Mouse (Mus musculus): ENCODE measurements at regions not wholly inside any gene's neighbourhood (a gene's known extent, or its start where the extent isn't known, plus 50 kb on each side); places are given as distances from the start of the nearest gene placed in this dataset.

DNA sequence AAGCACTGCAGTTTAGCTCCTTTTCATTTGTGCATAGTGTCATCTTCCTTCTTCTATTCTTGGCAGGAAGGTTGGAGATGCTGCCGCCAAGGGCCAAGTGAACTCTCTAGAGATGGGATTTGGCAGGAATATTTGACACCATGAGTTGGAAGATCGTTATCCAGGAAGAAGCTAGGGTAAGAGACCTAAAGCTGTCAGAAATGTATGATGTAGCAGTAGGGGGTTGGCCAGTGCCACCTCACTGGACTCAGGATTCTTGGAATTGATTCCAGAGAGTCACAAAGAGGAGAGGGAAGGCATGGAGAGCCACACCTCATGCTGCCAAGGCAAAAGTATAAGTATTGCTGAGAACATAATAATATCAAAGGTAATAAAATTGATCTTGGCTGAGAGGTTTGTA is 2835.8 kb upstream of the Lrrc6 start:
- H3K36me3 ChIP-seq (ENCODE audit: control insufficient read depth, insufficient read depth): no peaks in the 10 kb centered on the region
- WGBS (ENCODE audit: insufficient replicate concordance): 37% methylated on average over 2 of the region's 2 CpGs
- ATAC-seq (ENCODE audit: low read depth): no peak
- H3K27ac ChIP-seq (ENCODE audit: low read length): no peak overlapping the region
- no peak overlapping the region for H3K9ac ChIP-seq (ENCODE audit: low read depth, low read length)
- H3K9me3 ChIP-seq (replicated peaks; ENCODE audit: control insufficient read depth, low read length): no peaks in the 10 kb centered on the region
- no peak overlapping the region for H3K4me3 ChIP-seq (ENCODE audit: low read depth, low read length)
- no peak overlapping the region for H3K4me2 ChIP-seq (ENCODE audit: low read depth, low read length)
- H3K4me1 ChIP-seq (ENCODE audit: control insufficient read depth, low read depth, low read length): no peaks in the 10 kb centered on the region
- H3K27me3 ChIP-seq (ENCODE audit: control insufficient read depth, insufficient read depth, low read depth, low read length): no peaks in the 10 kb centered on the region

DNA sequence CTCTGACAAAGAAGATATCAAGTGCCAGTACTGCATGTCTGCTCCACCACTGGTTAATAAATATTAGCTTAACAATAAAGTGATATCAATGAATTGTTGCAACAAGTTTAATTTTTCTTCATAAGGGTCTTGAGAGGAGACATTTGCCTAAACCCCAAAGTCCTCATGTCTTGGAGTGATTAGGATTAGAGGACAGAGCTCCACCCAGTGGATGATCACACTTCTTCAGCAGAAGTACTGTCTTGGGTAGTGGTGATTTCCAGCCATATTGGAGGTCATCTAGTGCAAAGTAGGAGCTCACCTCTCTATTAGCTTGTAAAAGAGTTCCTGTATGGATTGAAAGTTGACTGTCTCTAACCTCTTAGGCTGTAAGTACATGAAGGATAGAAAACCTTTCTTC is 2825.8 kb upstream of the Lrrc6 start:
- Histone ChIP-seq H3K36me3 (ENCODE audit: control insufficient read depth, insufficient read depth) (no peaks in the 10 kb centered on the region), H3K4me3 (ENCODE audit: low read depth, low read length) (no peak overlapping the region), H3K9me3 (replicated peaks; ENCODE audit: control insufficient read depth, low read length) (no peaks in the 10 kb centered on the region), H3K9ac (ENCODE audit: low read depth, low read length) (no peak overlapping the region), H3K4me1 (ENCODE audit: control insufficient read depth, low read depth, low read length) (no peaks in the 10 kb centered on the region), H3K27me3 (ENCODE audit: control insufficient read depth, insufficient read depth, low read depth, low read length) (no peaks in the 10 kb centered on the region), H3K27ac (ENCODE audit: low read length) (no peak overlapping the region), H3K4me2 (ENCODE audit: low read depth, low read length) (no peak overlapping the region)
- no peak for ATAC-seq (ENCODE audit: low read depth)

DNA sequence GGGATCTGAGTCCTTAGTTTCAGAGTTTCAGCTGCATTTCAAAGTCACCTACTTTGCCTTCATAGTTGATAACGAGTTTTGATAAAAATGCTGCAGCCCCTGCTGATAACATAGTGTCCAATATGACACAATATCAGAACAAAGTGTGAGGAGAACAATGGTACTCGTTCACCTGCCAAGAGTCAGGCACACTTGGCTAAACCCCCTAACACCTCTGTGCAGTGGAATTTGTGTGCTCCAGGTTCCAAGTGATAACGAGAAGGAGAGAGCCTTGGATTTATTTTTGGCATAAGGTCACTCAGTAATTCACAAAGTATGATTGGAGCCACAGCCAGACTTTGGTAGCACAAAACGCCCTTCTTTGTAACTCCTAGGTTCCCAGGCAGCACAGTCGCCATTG is 2802.4 kb upstream of the Lrrc6 start:
- Histone ChIP-seq H3K27ac (ENCODE audit: low read length) (no peak overlapping the region), H3K4me2 (ENCODE audit: low read depth, low read length) (no peak overlapping the region), H3K27me3 (ENCODE audit: control insufficient read depth, insufficient read depth, low read depth, low read length) (no peaks in the 10 kb centered on the region), H3K9me3 (replicated peaks; ENCODE audit: control insufficient read depth, low read length) (no peaks in the 10 kb centered on the region), H3K36me3 (ENCODE audit: control insufficient read depth, insufficient read depth) (no peaks in the 10 kb centered on the region), H3K4me3 (ENCODE audit: low read depth, low read length) (no peak overlapping the region), H3K4me1 (ENCODE audit: control insufficient read depth, low read depth, low read length) (no peaks in the 10 kb centered on the region), H3K9ac (ENCODE audit: low read depth, low read length) (no peak overlapping the region)
- 43% methylated on average over 5 of the region's 5 CpGs for WGBS (ENCODE audit: insufficient replicate concordance)
- no peak for ATAC-seq (ENCODE audit: low read depth)

DNA sequence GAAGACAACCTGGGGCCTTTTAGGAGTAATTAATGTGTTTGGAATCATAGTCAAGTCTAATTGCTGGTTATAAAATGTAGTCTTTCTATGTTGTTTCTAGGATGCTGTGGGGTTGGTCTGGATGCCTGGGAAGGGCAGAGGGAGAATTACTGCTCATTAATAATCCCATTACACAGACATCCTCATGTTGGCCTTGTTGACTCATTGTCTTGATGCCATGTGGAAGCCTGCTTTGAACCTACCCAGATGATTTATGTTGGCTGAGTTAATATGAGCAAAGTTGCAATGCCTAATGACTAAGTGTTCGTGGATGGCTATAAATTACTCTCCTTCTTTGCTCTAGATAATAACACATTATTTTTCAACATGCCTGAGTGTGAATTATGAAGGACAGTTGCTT is 2790.6 kb upstream of the Lrrc6 start:
- Histone ChIP-seq H3K27ac (ENCODE audit: low read length) (no peak overlapping the region), H3K36me3 (ENCODE audit: control insufficient read depth, insufficient read depth) (no peaks in the 10 kb centered on the region), H3K9ac (ENCODE audit: low read depth, low read length) (no peak overlapping the region), H3K4me3 (ENCODE audit: low read depth, low read length) (no peak overlapping the region), H3K27me3 (ENCODE audit: control insufficient read depth, insufficient read depth, low read depth, low read length) (no peaks in the 10 kb centered on the region), H3K4me2 (ENCODE audit: low read depth, low read length) (no peak overlapping the region), H3K9me3 (replicated peaks; ENCODE audit: control insufficient read depth, low read length) (no peaks in the 10 kb centered on the region), H3K4me1 (ENCODE audit: control insufficient read depth, low read depth, low read length) (no peaks in the 10 kb centered on the region)
- WGBS (ENCODE audit: insufficient replicate concordance): 32% methylated on average over 1 of the region's 1 CpGs
- ATAC-seq (ENCODE audit: low read depth): no peak

DNA sequence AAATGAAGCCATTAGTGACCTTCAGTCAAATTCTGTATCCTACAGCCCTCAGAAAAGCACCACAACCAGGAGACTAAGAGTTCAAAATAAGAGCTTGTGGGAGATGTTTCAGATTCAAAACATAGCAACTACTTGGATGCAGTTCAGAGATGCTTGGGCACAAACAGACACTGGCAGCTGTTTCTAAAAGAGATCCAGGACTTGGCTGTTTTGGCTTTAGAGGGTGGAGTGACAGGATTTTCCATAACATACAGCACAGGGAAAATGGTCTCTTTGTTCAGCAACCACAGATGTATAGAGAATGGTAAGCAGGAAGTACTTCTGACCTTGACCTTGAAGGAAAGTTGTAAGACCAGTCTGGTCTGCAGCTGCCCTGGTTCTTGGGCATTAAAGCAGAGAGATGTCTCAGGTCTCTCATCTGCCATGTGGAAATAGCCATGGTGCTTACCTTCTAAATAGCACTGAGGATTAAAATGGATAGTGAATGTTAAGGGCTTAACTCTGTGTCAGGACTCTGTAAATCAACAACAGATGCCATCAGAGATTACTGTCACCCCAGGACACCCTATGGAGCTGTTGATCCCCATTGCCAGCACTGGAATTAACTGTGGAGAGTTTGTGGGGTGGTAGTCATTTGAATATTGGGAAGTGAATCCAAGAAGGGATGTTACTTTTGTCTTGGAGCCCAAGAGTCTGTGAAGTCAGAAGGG is 2775.0 kb upstream of the Lrrc6 start:
- no peak for ATAC-seq (ENCODE audit: low read depth)
- no peak overlapping the region for H3K4me3 ChIP-seq (ENCODE audit: low read depth, low read length)
- no peaks in the 10 kb centered on the region for H3K4me1 ChIP-seq (ENCODE audit: control insufficient read depth, low read depth, low read length)
- H3K36me3 ChIP-seq (ENCODE audit: control insufficient read depth, insufficient read depth): no peaks in the 10 kb centered on the region
- H3K9me3 ChIP-seq (replicated peaks; ENCODE audit: control insufficient read depth, low read length): no peaks in the 10 kb centered on the region
- no peaks in the 10 kb centered on the region for H3K27me3 ChIP-seq (ENCODE audit: control insufficient read depth, insufficient read depth, low read depth, low read length)
- H3K27ac ChIP-seq (ENCODE audit: low read length): no peak overlapping the region
- H3K9ac ChIP-seq (ENCODE audit: low read depth, low read length): no peak overlapping the region
- H3K4me2 ChIP-seq (ENCODE audit: low read depth, low read length): no peak overlapping the region

DNA sequence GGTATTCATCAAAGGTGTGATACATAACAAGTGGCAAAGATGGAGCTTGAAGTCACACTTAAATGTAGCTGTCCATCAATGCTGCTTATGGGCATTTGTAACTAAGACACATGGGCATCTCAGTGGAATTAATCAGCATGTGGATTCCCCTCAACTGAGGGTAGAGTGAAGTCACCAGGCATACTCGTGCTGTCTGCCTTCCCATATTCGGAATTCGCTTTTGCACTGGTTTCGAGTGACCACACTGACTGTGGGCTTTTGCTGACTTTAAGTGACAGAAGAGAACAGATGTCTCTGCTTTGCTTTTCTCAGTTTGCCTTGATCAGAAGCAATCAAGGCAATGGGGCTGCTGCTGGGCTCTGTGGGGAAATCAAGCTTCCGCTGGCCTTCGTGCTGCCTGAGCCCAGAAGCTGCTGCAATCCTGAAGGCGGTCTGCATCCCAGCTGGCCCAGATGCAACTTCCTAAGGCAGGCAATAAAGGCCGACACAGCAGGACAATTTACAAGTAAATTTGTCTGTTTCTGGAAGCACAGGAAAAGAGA is 2773.6 kb upstream of the Lrrc6 start:
- no peak overlapping the region for H3K4me3 ChIP-seq (ENCODE audit: low read depth, low read length)
- no peak overlapping the region for H3K4me2 ChIP-seq (ENCODE audit: low read depth, low read length)
- ATAC-seq (ENCODE audit: low read depth): no peak
- 60% methylated on average over 8 of the region's 8 CpGs for WGBS (ENCODE audit: insufficient replicate concordance)
- no peaks in the 10 kb centered on the region for H3K27me3 ChIP-seq (ENCODE audit: control insufficient read depth, insufficient read depth, low read depth, low read length)
- H3K36me3 ChIP-seq (ENCODE audit: control insufficient read depth, insufficient read depth): no peaks in the 10 kb centered on the region
- H3K4me1 ChIP-seq (ENCODE audit: control insufficient read depth, low read depth, low read length): no peaks in the 10 kb centered on the region
- no peak overlapping the region for H3K9ac ChIP-seq (ENCODE audit: low read depth, low read length)
- H3K27ac ChIP-seq (ENCODE audit: low read length): no peak overlapping the region
- no peaks in the 10 kb centered on the region for H3K9me3 ChIP-seq (replicated peaks; ENCODE audit: control insufficient read depth, low read length)

DNA sequence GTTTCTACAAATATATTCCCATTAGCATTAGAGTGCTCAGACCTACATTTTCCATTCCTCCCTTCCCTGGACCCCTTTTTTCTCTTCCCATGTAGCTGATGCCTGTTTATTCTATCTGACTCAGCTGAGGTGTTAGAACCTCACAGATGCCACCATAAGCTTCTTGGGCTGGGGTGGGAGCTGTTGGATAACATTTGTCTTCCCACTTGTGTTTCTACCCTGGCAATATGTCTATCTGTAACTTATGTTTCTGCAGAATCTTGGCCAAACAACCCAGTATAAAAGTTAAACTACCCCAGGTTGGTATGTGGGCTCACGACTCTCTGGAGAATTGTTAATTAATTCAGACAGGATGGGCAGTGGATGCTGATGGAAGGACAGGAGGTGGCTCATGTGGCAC is 2772.8 kb upstream of the Lrrc6 start:
- 49% methylated on average over 1 of the region's 1 CpGs for WGBS (ENCODE audit: insufficient replicate concordance)

DNA sequence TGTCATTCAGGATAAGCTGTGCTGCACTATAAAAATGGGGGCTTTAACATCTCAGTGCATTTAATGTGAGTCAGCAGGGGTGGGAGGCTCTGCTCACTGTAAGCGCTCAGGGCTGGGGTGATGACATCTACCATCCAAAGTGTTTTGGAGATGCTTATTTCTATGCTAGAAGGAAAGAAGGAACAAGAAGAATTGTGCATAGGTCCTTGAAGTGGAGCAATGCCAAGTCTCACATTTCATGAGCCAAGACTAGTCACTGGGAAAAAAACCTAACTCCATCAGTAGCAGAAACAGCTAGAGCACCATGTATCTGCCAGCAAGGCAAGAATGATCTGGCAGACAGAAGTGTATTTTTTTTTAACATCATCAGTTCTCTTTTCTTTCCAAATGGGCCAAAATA is 2761.2 kb upstream of the Lrrc6 start:
- no peak overlapping the region for H3K4me2 ChIP-seq (ENCODE audit: low read depth, low read length)
- no peak overlapping the region for H3K9ac ChIP-seq (ENCODE audit: low read depth, low read length)
- H3K27me3 ChIP-seq (ENCODE audit: control insufficient read depth, insufficient read depth, low read depth, low read length): no peaks in the 10 kb centered on the region
- H3K9me3 ChIP-seq (replicated peaks; ENCODE audit: control insufficient read depth, low read length): no peaks in the 10 kb centered on the region
- WGBS (ENCODE audit: insufficient replicate concordance): 83% methylated on average over 1 of the region's 1 CpGs
- H3K4me3 ChIP-seq (ENCODE audit: low read depth, low read length): no peak overlapping the region
- no peaks in the 10 kb centered on the region for H3K4me1 ChIP-seq (ENCODE audit: control insufficient read depth, low read depth, low read length)
- H3K27ac ChIP-seq (ENCODE audit: low read length): no peak overlapping the region
- ATAC-seq (ENCODE audit: low read depth): no peak
- no peaks in the 10 kb centered on the region for H3K36me3 ChIP-seq (ENCODE audit: control insufficient read depth, insufficient read depth)

More for the DNA sequence above, 2772.8 kb upstream of the Lrrc6 start:
- Histone ChIP-seq H3K4me2 (ENCODE audit: low read depth, low read length) (no peak overlapping the region), H3K9ac (ENCODE audit: low read depth, low read length) (no peak overlapping the region), H3K9me3 (replicated peaks; ENCODE audit: control insufficient read depth, low read length) (no peaks in the 10 kb centered on the region), H3K4me1 (ENCODE audit: control insufficient read depth, low read depth, low read length) (no peaks in the 10 kb centered on the region), H3K36me3 (ENCODE audit: control insufficient read depth, insufficient read depth) (no peaks in the 10 kb centered on the region), H3K27me3 (ENCODE audit: control insufficient read depth, insufficient read depth, low read depth, low read length) (no peaks in the 10 kb centered on the region), H3K4me3 (ENCODE audit: low read depth, low read length) (no peak overlapping the region), H3K27ac (ENCODE audit: low read length) (no peak overlapping the region)
- ATAC-seq (ENCODE audit: low read depth): no peak

DNA sequence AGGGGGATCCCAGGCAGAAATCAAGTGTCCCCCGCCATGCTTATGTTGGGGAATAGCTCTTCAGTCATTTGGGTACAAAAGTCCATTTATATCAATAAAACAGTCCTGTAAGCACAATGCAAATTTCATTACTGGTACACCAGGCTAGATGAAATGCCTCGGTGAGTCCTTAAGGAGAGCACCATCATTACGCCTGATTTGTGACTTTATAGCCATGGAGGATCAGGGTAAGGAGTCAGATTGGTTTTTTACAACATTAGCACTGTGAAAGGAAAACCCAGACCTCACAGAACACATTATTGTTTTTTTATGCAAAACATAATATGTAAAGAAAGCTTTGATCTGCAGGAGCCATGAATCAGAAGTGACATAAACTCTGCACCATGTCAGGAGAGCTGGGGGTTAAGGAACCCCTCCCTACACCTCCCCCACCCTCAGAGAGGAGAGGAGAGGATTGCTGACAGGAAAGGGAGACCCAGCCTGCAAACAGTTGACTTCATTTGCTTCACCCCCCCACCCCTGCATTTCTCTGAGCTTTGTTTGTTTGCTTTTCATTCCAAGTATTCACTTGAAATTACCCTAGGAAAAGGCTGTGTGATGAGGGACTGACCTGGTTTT is 2756.6 kb upstream of the Lrrc6 start:
- no peak for ATAC-seq (ENCODE audit: low read depth)
- no peaks in the 10 kb centered on the region for H3K9me3 ChIP-seq (replicated peaks; ENCODE audit: control insufficient read depth, low read length)
- no peak overlapping the region for H3K9ac ChIP-seq (ENCODE audit: low read depth, low read length)
- no peak overlapping the region for H3K4me2 ChIP-seq (ENCODE audit: low read depth, low read length)
- H3K36me3 ChIP-seq (ENCODE audit: control insufficient read depth, insufficient read depth): no peaks in the 10 kb centered on the region
- no peak overlapping the region for H3K4me3 ChIP-seq (ENCODE audit: low read depth, low read length)
- H3K27ac ChIP-seq (ENCODE audit: low read length): no peak overlapping the region
- WGBS (ENCODE audit: insufficient replicate concordance): 49% methylated on average over 3 of the region's 3 CpGs
- H3K4me1 ChIP-seq (ENCODE audit: control insufficient read depth, low read depth, low read length): no peaks in the 10 kb centered on the region
- no peaks in the 10 kb centered on the region for H3K27me3 ChIP-seq (ENCODE audit: control insufficient read depth, insufficient read depth, low read depth, low read length)

Data from liver, embryonic 16.5 days (tissue).